Mouse (Mus musculus) liver, adult 2 months (tissue): ENCODE data around the gene A1cf.

ENCODE experiments used
- CTCF ChIP-seq: fragments of 200-500 bp; IDR thresholded peaks from 2 replicates; pipeline ENCODE4 v1.5.1; 2011; ENCODE audit warnings: low read depth, low read length, control low read depth
- POLR2A ChIP-seq: fragments of 200-500 bp; IDR thresholded peaks from 2 replicates; pipeline ENCODE4 v1.6.1; 2011; ENCODE audit warnings: low read length, control low read depth; ENCODE audit not compliant: insufficient read depth; ENCODE audit errors: extremely low read depth

- TF ChIP-seq CTCF, result no peak
- no peak for TF ChIP-seq POLR2A
These were observed 82.4 kb downstream of the A1cf start for GRCm38 (mm10) chr19:31950793-31951489.
